Mouse (Mus musculus): Measurements from ENCODE around the gene Olfr659.

- TF ChIP-seq CTCF (IDR thresholded peaks at IDR 0.05 in 2 of 3, conservative IDR thresholded peaks at IDR 0.05 in 1 of 3; ENCODE audit: control insufficient read depth in 1 of 3, insufficient read depth in 1 of 3, low read depth in 2 of 3, low read length in 3 of 3, poor library complexity in 1 of 3, severe bottlenecking in 1 of 3) (no peak), GATA1 (IDR thresholded peaks at IDR 0.05; ENCODE audit: low read depth, low read length) (no peak), POLR2A (IDR thresholded peaks at IDR 0.05; ENCODE audit: control insufficient read depth in 1 of 2, insufficient read depth in 1 of 2, low read depth in 1 of 2, low read length in 2 of 2, poor library complexity in 1 of 2) (no peak), TBP (IDR thresholded peaks at IDR 0.05; ENCODE audit: low read depth, low read length) (no peak), ZC3H11A (IDR thresholded peaks at IDR 0.05; ENCODE audit: low read depth, low read length) (no peak), SMC3 (IDR thresholded peaks at IDR 0.05; ENCODE audit: low read depth, low read length) (no peak), ZMIZ1 (IDR thresholded peaks at IDR 0.05; ENCODE audit: low read depth, low read length) (no peak), MEF2A (IDR thresholded peaks at IDR 0.05; ENCODE audit: extremely low read depth, insufficient replicate concordance, low read depth, low read length, poor library complexity, severe bottlenecking) (no peak), USF2 (IDR thresholded peaks at IDR 0.05; ENCODE audit: borderline replicate concordance in 1 of 2, insufficient read depth in 1 of 2, low read depth in 1 of 2, low read length in 2 of 2) (no peak), MAFK (IDR thresholded peaks at IDR 0.05; ENCODE audit: borderline replicate concordance, low read depth, low read length) (no peak), ZNF384 (IDR thresholded peaks at IDR 0.05; ENCODE audit: low read depth, low read length) (no peak), RAD21 (IDR thresholded peaks at IDR 0.05; ENCODE audit: low read depth, low read length) (no peak), MYC (IDR thresholded peaks at IDR 0.05; ENCODE audit: low read depth, low read length) (no peak)
These were observed 19.6 kb downstream of the Olfr659 start, which contains the start of gene Olfr661 for GRCm38 (mm10) chr7:104686201-104686600.

Data from MEL (cell line).